Mouse (Mus musculus) naive thymus-derived CD4-positive, alpha-beta T cell, adult 2 months (primary cell): ENCODE measurements around the gene Spred2.

Experiments
- DNase-seq: peaks from one replicate; pipeline ENCODE4 v3.0.0-alpha.2; 2011; ENCODE audit warnings: low read depth

The Spred2 gene

GRCm38 (mm10) chr11:19923888-19924756, at the start of gene Spred2:
Gene Spred2, plus strand, starts transcription at chr11:19924375.
- peak; percentile 92 for DNase-seq

GRCm38 (mm10) chr11:19875551-19875950, 48.6 kb upstream of the Spred2 start:
- DNase-seq, result no peak

- no peak for DNase-seq
Observed at GRCm38 (mm10) chr11:19875964-19876363, 48.2 kb upstream of the Spred2 start.

- DNase-seq, result no peak
Observed at GRCm38 (mm10) chr11:19877239-19877915, 46.8 kb upstream of the Spred2 start.

- no peak for DNase-seq
Observed at GRCm38 (mm10) chr11:19881342-19881741, 42.8 kb upstream of the Spred2 start.

GRCm38 (mm10) chr11:19890700-19891406, 33.3 kb upstream of the Spred2 start:
- DNase-seq, result peak; percentile 31

GRCm38 (mm10) chr11:19893233-19893632, 30.9 kb upstream of the Spred2 start:
- no peak for DNase-seq

- DNase-seq, result no peak
Observed at GRCm38 (mm10) chr11:19899621-19900020, 24.6 kb upstream of the Spred2 start.

GRCm38 (mm10) chr11:19900712-19901111, 23.5 kb upstream of the Spred2 start:
- DNase-seq, result no peak

- DNase-seq, result no peak
Observed at GRCm38 (mm10) chr11:19911216-19911615, 13.0 kb upstream of the Spred2 start.

GRCm38 (mm10) chr11:19912179-19912578, 12.0 kb upstream of the Spred2 start:
- no peak for DNase-seq

- peak; percentile 39 for DNase-seq
Observed at GRCm38 (mm10) chr11:19912661-19913060, 11.5 kb upstream of the Spred2 start.

GRCm38 (mm10) chr11:19913761-19914160, 10.4 kb upstream of the Spred2 start:
- DNase-seq, result no peak

- no peak for DNase-seq
Observed at GRCm38 (mm10) chr11:19917381-19918245, 6.6 kb upstream of the Spred2 start.

- DNase-seq, result no peak
Observed at GRCm38 (mm10) chr11:19918246-19918540, 6.0 kb upstream of the Spred2 start.

GRCm38 (mm10) chr11:19919460-19919784, 4.8 kb upstream of the Spred2 start:
- DNase-seq, result no peak

- peak; percentile 84 for DNase-seq
Observed at GRCm38 (mm10) chr11:19919785-19920671, 4.1 kb upstream of the Spred2 start.

GRCm38 (mm10) chr11:19921723-19922122, 2.5 kb upstream of the Spred2 start:
- no peak for DNase-seq

GRCm38 (mm10) chr11:19922208-19922607, 2.0 kb upstream of the Spred2 start:
- DNase-seq, result no peak

GRCm38 (mm10) chr11:19924757-19925148, 578 bp downstream of the Spred2 start:
- DNase-seq, result peak; percentile 74
